Mouse (Mus musculus): ENCODE results near the gene Olfr1393. TPM values are rescaled to one million over a fixed set of nuclear protein-coding genes. Genes with fewer than 3 reads are reported as not detected.

Gene Olfr1393
- polyA plus RNA-seq, 1 experiment from 2014 or later = not detected

Other genes starting within 250 kb of the Olfr1393 start
- gene 9930111J21Rik2, start 227.1 kb upstream of the Olfr1393 start, polyA plus RNA-seq (2014; fragmentation: Nextera tagmentation; extraction: Ambion mirVana) = 0.03 and 0.17 TPM in 2 replicates
- not detected in 2 replicates for gene Tgtp2, start 214.1 kb upstream of the Olfr1393 start, polyA plus RNA-seq (2014; fragmentation: Nextera tagmentation; extraction: Ambion mirVana)
- gene Ifi47, start 201.7 kb upstream of the Olfr1393 start, polyA plus RNA-seq (2014; fragmentation: Nextera tagmentation; extraction: Ambion mirVana) = 0.51 and 0.61 TPM in 2 replicates
- gene Olfr1396, start 163.4 kb upstream of the Olfr1393 start, polyA plus RNA-seq (2014; fragmentation: Nextera tagmentation; extraction: Ambion mirVana) = not detected in 2 replicates
- not detected in 2 replicates for gene Olfr1395, start 136.0 kb upstream of the Olfr1393 start, polyA plus RNA-seq (2014; fragmentation: Nextera tagmentation; extraction: Ambion mirVana)
- gene Olfr1394, start 123.9 kb upstream of the Olfr1393 start, polyA plus RNA-seq (2014; fragmentation: Nextera tagmentation; extraction: Ambion mirVana) = not detected in 2 replicates
- gene Btnl9, start 91.1 kb upstream of the Olfr1393 start, polyA plus RNA-seq (2014; fragmentation: Nextera tagmentation; extraction: Ambion mirVana) = 0.88 and 0.91 TPM in 2 replicates
- 54.1 and 58.0 TPM in 2 replicates for gene Zfp62, start 75.0 kb upstream of the Olfr1393 start, polyA plus RNA-seq (2014; fragmentation: Nextera tagmentation; extraction: Ambion mirVana)
- gene Mgat1, start 34.1 kb upstream of the Olfr1393 start, polyA plus RNA-seq (2014; fragmentation: Nextera tagmentation; extraction: Ambion mirVana) = 33.8 and 41.1 TPM in 2 replicates
- not detected in 2 replicates for gene Olfr1392, start 7.0 kb downstream of the Olfr1393 start, polyA plus RNA-seq (2014; fragmentation: Nextera tagmentation; extraction: Ambion mirVana)
- gene Olfr10, start 26.4 kb downstream of the Olfr1393 start, polyA plus RNA-seq (2014; fragmentation: Nextera tagmentation; extraction: Ambion mirVana) = not detected in 2 replicates
- not detected in 2 replicates for gene Olfr1391, start 44.4 kb downstream of the Olfr1393 start, polyA plus RNA-seq (2014; fragmentation: Nextera tagmentation; extraction: Ambion mirVana)
- not detected in 2 replicates for gene Olfr1390, start 56.9 kb downstream of the Olfr1393 start, polyA plus RNA-seq (2014; fragmentation: Nextera tagmentation; extraction: Ambion mirVana)
- not detected in 2 replicates for gene Olfr1389, start 144.8 kb downstream of the Olfr1393 start, polyA plus RNA-seq (2014; fragmentation: Nextera tagmentation; extraction: Ambion mirVana)
- 0.11 and 0.14 TPM in 2 replicates for gene Olfr1388, start 158.3 kb downstream of the Olfr1393 start, polyA plus RNA-seq (2014; fragmentation: Nextera tagmentation; extraction: Ambion mirVana)
- not detected in 2 replicates for gene Olfr1387, start 177.0 kb downstream of the Olfr1393 start, polyA plus RNA-seq (2014; fragmentation: Nextera tagmentation; extraction: Ambion mirVana)
- not detected in 2 replicates for gene Olfr1386, start 186.7 kb downstream of the Olfr1393 start, polyA plus RNA-seq (2014; fragmentation: Nextera tagmentation; extraction: Ambion mirVana)
- not detected in 2 replicates for gene Olfr1385, start 210.8 kb downstream of the Olfr1393 start, polyA plus RNA-seq (2014; fragmentation: Nextera tagmentation; extraction: Ambion mirVana)
- gene Olfr1384, start 228.4 kb downstream of the Olfr1393 start, polyA plus RNA-seq (2014; fragmentation: Nextera tagmentation; extraction: Ambion mirVana) = not detected in 2 replicates
- not detected in 2 replicates for gene Olfr1383, start 241.3 kb downstream of the Olfr1393 start, polyA plus RNA-seq (2014; fragmentation: Nextera tagmentation; extraction: Ambion mirVana)
- gene Olfr1382, start 249.9 kb downstream of the Olfr1393 start, polyA plus RNA-seq (2014; fragmentation: Nextera tagmentation; extraction: Ambion mirVana) = not detected in 2 replicates

Data from limb, embryonic 11.5 days (tissue).